Mouse (Mus musculus) lung, postnatal 0 days (tissue): Measurements from ENCODE around the gene Zcchc8. TPM values are rescaled to one million over a fixed set of nuclear protein-coding genes. Genes with fewer than 3 reads are reported as not detected.

ENCODE experiments used
- ATAC-seq: fragments of 200-750 bp; cut with Nextera tagmentation; 2 replicates; pipeline ENCODE4 v1.8.0; 2017; ENCODE audit warnings: moderate library complexity
- DNase-seq: peaks from one replicate; pipeline ENCODE4 v3.0.0-alpha.2; 2016; ENCODE audit warnings: low spot score
- H3K27ac ChIP-seq: fragments of 300-500 bp; sonication (generic); 2 replicates; pipeline ENCODE4 v1.5.1; 2014; ENCODE audit warnings: antibody characterized with exemption, mild to moderate bottlenecking, low read length, mixed read lengths
- H3K27me3 ChIP-seq: fragments of 300-500 bp; sonication (generic); replicated peaks from 2 replicates; pipeline ENCODE4 v1.6.1; 2014; ENCODE audit warnings: low read length, mixed read lengths; ENCODE audit not compliant: insufficient read depth
- H3K36me3 ChIP-seq: fragments of 300-500 bp; sonication (generic); 2 replicates; pipeline ENCODE4 v1.6.1; 2014; ENCODE audit warnings: low read length, mixed read lengths; ENCODE audit not compliant: insufficient read depth
- H3K4me1 ChIP-seq: fragments of 300-500 bp; sonication (generic); 2 replicates; pipeline ENCODE4 v1.6.1; 2014; ENCODE audit warnings: antibody characterized with exemption, low read depth, low read length, mixed read lengths; ENCODE audit not compliant: insufficient read depth
- H3K4me2 ChIP-seq: fragments of 300-500 bp; sonication (generic); replicated peaks from 2 replicates; pipeline ENCODE4 v1.6.1; 2014; ENCODE audit warnings: low read depth, mild to moderate bottlenecking, low read length, moderate library complexity, mixed read lengths
- H3K4me3 ChIP-seq: fragments of 300-500 bp; sonication (generic); 2 replicates; pipeline ENCODE4 v1.5.1; 2014; ENCODE audit warnings: low read depth, low read length
- H3K9ac ChIP-seq: fragments of 300-500 bp; sonication (generic); replicated peaks from 2 replicates; pipeline ENCODE4 v1.6.1; 2014; ENCODE audit warnings: low read depth, mild to moderate bottlenecking
- H3K9me3 ChIP-seq: fragments of 300-500 bp; sonication (generic); 2 replicates; pipeline ENCODE4 v1.6.1; 2016; ENCODE audit warnings: low read length, mixed read lengths
- CTCF ChIP-seq: IDR thresholded peaks from 2 replicates; pipeline ENCODE4 v1.5.1; 2016; ENCODE audit warnings: antibody characterized with exemption, mild to moderate bottlenecking
- EP300 ChIP-seq: IDR thresholded peaks from 2 replicates; pipeline ENCODE4 v1.6.1; 2016; ENCODE audit warnings: antibody characterized with exemption, mild to moderate bottlenecking, control low read depth
- WGBS: fragments of 180-500 bp; shearing (Covaris S2); extraction: QIAGEN DNeasy Blood & Tissue Kit; methylation state at CpG from one replicate; pipeline ENCODE4 v1.1.7; 2014; 5-methylcytosine and 5-hydroxymethylcytosine counted together
- polyA plus RNA-seq: library from polyadenylated mRNA; unstranded; fragments of >200 nt; fragmentation: Nextera tagmentation; extraction: Ambion mirVana; gene quantifications from 2 replicates; pipeline ENCODE4 v1.2.1, GENCODE M21; 2015

Gene Zcchc8
- polyA plus RNA-seq, 1 experiment from 2014 or later: 31.6 TPM

- Histone ChIP-seq H3K36me3 (no peaks in the 10 kb centered on the region), H3K4me2 (no peak overlapping the region), H3K9me3 (no peaks in the 10 kb centered on the region), H3K4me3 (no peak overlapping the region), H3K9ac (no peak overlapping the region), H3K27ac (no peak overlapping the region), H3K27me3 (no peaks in the 10 kb centered on the region), H3K4me1 (peaks cover 22% of the 10 kb centered on the region; the same call in 1 of the 2 replicates)
- ATAC-seq: no peak
- peak; percentile 35 for TF ChIP-seq CTCF
- TF ChIP-seq EP300: no peak
- 64% methylated on average over 3 of the region's 3 CpGs for WGBS
- DNase-seq: no peak
Observed at GRCm38 (mm10) chr5:123679106-123679505, 41.8 kb downstream of the Zcchc8 start.

GRCm38 (mm10) chr5:123675717-123676116 is 45.2 kb downstream of the Zcchc8 start:
- ATAC-seq: no peak
- DNase-seq: no peak
- Histone ChIP-seq H3K27me3 (no peaks in the 10 kb centered on the region), H3K4me1 (peaks cover 25% of the 10 kb centered on the region), H3K36me3 (no peaks in the 10 kb centered on the region), H3K4me2 (no peak overlapping the region), H3K9ac (no peak overlapping the region), H3K4me3 (no peak overlapping the region), H3K9me3 (no peaks in the 10 kb centered on the region), H3K27ac (peak overlapping the region; percentile 40)
- TF ChIP-seq EP300: no peak
- TF ChIP-seq CTCF: no peak
- 74% methylated on average over 9 of the region's 9 CpGs for WGBS

GRCm38 (mm10) chr5:123675221-123675620 is 45.7 kb downstream of the Zcchc8 start:
- no peak overlapping the region for H3K4me3 ChIP-seq
- WGBS: 5% methylated on average over 3 of the region's 3 CpGs
- DNase-seq: peak; percentile 95
- no peak overlapping the region for H3K9ac ChIP-seq
- peaks cover 27% of the 10 kb centered on the region for H3K4me1 ChIP-seq
- H3K9me3 ChIP-seq: no peaks in the 10 kb centered on the region
- no peak overlapping the region for H3K4me2 ChIP-seq
- H3K27me3 ChIP-seq: no peaks in the 10 kb centered on the region
- TF ChIP-seq CTCF: no peak
- TF ChIP-seq EP300: peak; percentile 99
- H3K27ac ChIP-seq: peak overlapping the region; percentile 67
- ATAC-seq: peak; percentile 90
- no peaks in the 10 kb centered on the region for H3K36me3 ChIP-seq

- no peak overlapping the region for H3K9ac ChIP-seq
- H3K27ac ChIP-seq: peak overlapping the region; percentile 69; the same call in 1 of the 2 replicates
- H3K9me3 ChIP-seq: no peaks in the 10 kb centered on the region
- peaks cover 26% of the 10 kb centered on the region for H3K4me1 ChIP-seq
- 75% methylated on average over 3 of the region's 3 CpGs for WGBS
- DNase-seq (no peak), ATAC-seq (no peak)
- H3K4me3 ChIP-seq: no peak overlapping the region
- no peak for TF ChIP-seq EP300
- no peak for TF ChIP-seq CTCF
- no peak overlapping the region for H3K4me2 ChIP-seq
- H3K36me3 ChIP-seq: no peaks in the 10 kb centered on the region
- no peaks in the 10 kb centered on the region for H3K27me3 ChIP-seq
Observed at GRCm38 (mm10) chr5:123671473-123671820, 49.5 kb downstream of the Zcchc8 start.

GRCm38 (mm10) chr5:123670800-123671472 is 50.0 kb downstream of the Zcchc8 start:
- H3K27me3 ChIP-seq: no peaks in the 10 kb centered on the region
- H3K36me3 ChIP-seq: no peaks in the 10 kb centered on the region
- DNase-seq (peak; percentile 64), ATAC-seq (peak; percentile 36; the same call in 1 of the 2 replicates)
- H3K9me3 ChIP-seq: no peaks in the 10 kb centered on the region
- no peak for TF ChIP-seq CTCF
- TF ChIP-seq EP300: no peak
- no peak overlapping the region for H3K4me3 ChIP-seq
- 0 out of 2 replicates have a peak overlapping the region, but pooled peaks have one; percentile 16 for H3K9ac ChIP-seq
- 27% methylated on average over 14 of the region's 14 CpGs for WGBS
- peak overlapping the region; percentile 69 for H3K27ac ChIP-seq
- H3K4me2 ChIP-seq: peak overlapping the region; percentile 32
- H3K4me1 ChIP-seq: peaks cover 31% of the 10 kb centered on the region

- Histone ChIP-seq H3K4me1 (peaks cover 27% of the 10 kb centered on the region), H3K4me3 (no peak overlapping the region), H3K9me3 (no peaks in the 10 kb centered on the region), H3K27me3 (no peaks in the 10 kb centered on the region), H3K27ac (peak overlapping the region; percentile 69), H3K4me2 (peak overlapping the region; percentile 32), H3K36me3 (no peaks in the 10 kb centered on the region), H3K9ac (0 out of 2 replicates have a peak overlapping the region, but pooled peaks have one; percentile 16)
- no peak for DNase-seq
- ATAC-seq: no peak
- TF ChIP-seq EP300 (no peak), CTCF (no peak)
- WGBS: 59% methylated on average over 9 of the region's 9 CpGs
Observed at GRCm38 (mm10) chr5:123669991-123670799, 50.7 kb downstream of the Zcchc8 start.
